Mouse (Mus musculus) thymus, postnatal 36 days (tissue): ENCODE results near the gene Mta2.

Experiments
- DNase-seq, 2 experiments: peaks; one replicate each; pipeline ENCODE4 v3.0.0; 2022; ENCODE audit warnings: mixed read lengths in 2 of 2

The Mta2 gene

GRCm38 (mm10) chr19:8992769-8993624 lies 51.3 kb downstream of the Mta2 start:
- peak; percentile 82 to 83 for DNase-seq

- DNase-seq: no peak
Observed at GRCm38 (mm10) chr19:8993625-8993912, 51.9 kb downstream of the Mta2 start.

- DNase-seq: no peak
Observed at GRCm38 (mm10) chr19:8994813-8995607, 53.3 kb downstream of the Mta2 start.

GRCm38 (mm10) chr19:8996601-8997000 lies 54.9 kb downstream of the Mta2 start:
- DNase-seq: no peak

- peak; percentile 62 to 79 for DNase-seq
Observed at GRCm38 (mm10) chr19:8997546-8997945, 55.9 kb downstream of the Mta2 start.

GRCm38 (mm10) chr19:8998546-8998945 lies 56.9 kb downstream of the Mta2 start:
- DNase-seq: no peak

GRCm38 (mm10) chr19:8999223-8999622 lies 57.5 kb downstream of the Mta2 start:
- no peak for DNase-seq
